ENCODE assay signal across 21 mouse cellular contexts in the genomic region with DNA sequence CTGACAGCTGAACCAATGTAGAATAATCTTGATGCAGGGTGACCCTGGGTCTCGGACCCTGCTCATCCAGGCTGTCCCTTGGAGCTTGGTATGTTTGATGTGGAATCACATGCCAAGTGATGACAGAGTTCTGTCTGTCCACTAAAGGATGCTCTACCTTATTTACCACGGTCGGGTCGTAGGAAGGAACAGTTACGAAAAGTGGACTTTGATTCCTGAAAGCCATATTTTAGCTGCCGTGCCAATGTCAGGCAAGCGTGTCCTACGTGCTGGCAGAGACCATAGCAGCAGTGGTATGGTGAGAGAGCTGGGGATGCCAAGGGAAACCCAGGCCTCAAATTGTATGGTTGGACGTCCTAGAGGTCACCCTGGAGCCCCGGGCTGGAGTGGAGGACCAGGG. TPM values are rescaled to one million over a fixed set of nuclear protein-coding genes. Genes with fewer than 3 reads are reported as not detected.
DNase-seq lines count a peak whose midpoint lies in the region; ATAC-seq and TF ChIP-seq lines count a peak whose summit lies in the region.
"Had no signal": no experiment of that assay in that cellular context is flagged by ENCODE, and none has a peak within 500 bp of the region (broad histone marks: within the 10 kb centered on the region; RNA-seq: fewer than 3 reads in every experiment).

No protein-coding gene starts in this region.

- 94% methylated on average over 10 of the region's 10 CpGs for WGBS in hindbrain, embryonic 13.5 days
- 96% methylated on average over 10 of the region's 10 CpGs for whole genome bisulfite sequencing in hindbrain, embryonic 11.5 days
- 75% methylated on average over 10 of the region's 10 CpGs for WGBS in liver, postnatal 0 days (ENCODE audit: insufficient replicate concordance)

- no peaks in the 10 kb centered on the region for H3K27me3 ChIP-seq in hindbrain, embryonic 13.5 days
- H3K27me3 ChIP-seq in hindbrain, embryonic 11.5 days (ENCODE audit: control insufficient read depth, insufficient read depth, low read length), result no peaks in the 10 kb centered on the region
- no peaks in the 10 kb centered on the region for H3K27me3 ChIP-seq in liver, postnatal 0 days (ENCODE audit: insufficient read depth, low read length)
- H3K27me3 ChIP-seq: embryonic facial prominence, embryonic 13.5 days; embryonic facial prominence, embryonic 15.5 days; forebrain, embryonic 12.5 days had no signal

- no peak for ATAC-seq in hindbrain, embryonic 13.5 days (ENCODE audit: low FRiP score)
- ATAC-seq in hindbrain, embryonic 11.5 days (ENCODE audit: low FRiP score), result no peak
- ATAC-seq in liver, postnatal 0 days, result peak; percentile 9
- ATAC-seq: forebrain, embryonic 14.5 days; forebrain, embryonic 16.5 days had no signal

- no peaks in the 10 kb centered on the region for H3K9me3 ChIP-seq in hindbrain, embryonic 13.5 days
- no peaks in the 10 kb centered on the region for H3K9me3 ChIP-seq in hindbrain, embryonic 11.5 days (ENCODE audit: control insufficient read depth, low read length)
- H3K9me3 ChIP-seq in liver, postnatal 0 days (ENCODE audit: low read length), result no peaks in the 10 kb centered on the region
- H3K9me3 ChIP-seq: embryonic facial prominence, embryonic 13.5 days; embryonic facial prominence, embryonic 15.5 days; forebrain, embryonic 10.5 days; forebrain, embryonic 12.5 days had no signal

- H3K27ac ChIP-seq in hindbrain, embryonic 13.5 days, result peak overlapping the region; percentile 71; the same call in 1 of the 2 replicates
- H3K27ac ChIP-seq in hindbrain, embryonic 11.5 days (ENCODE audit: low read depth, low read length), result no peak overlapping the region
- H3K27ac ChIP-seq in liver, postnatal 0 days (ENCODE audit: low read depth), result no peak overlapping the region
- H3K27ac ChIP-seq: embryonic facial prominence, embryonic 15.5 days had no signal

- H3K36me3 ChIP-seq in hindbrain, embryonic 13.5 days, result peaks cover 43% of the 10 kb centered on the region
- peaks cover 3% of the 10 kb centered on the region; the same call in 1 of the 2 replicates for H3K36me3 ChIP-seq in hindbrain, embryonic 11.5 days (ENCODE audit: control insufficient read depth, insufficient read depth, low read length)
- peaks cover 36% of the 10 kb centered on the region for H3K36me3 ChIP-seq in liver, postnatal 0 days (replicated peaks; ENCODE audit: insufficient read depth, low read length)

- no peak overlapping the region for H3K4me3 ChIP-seq in hindbrain, embryonic 13.5 days
- no peak overlapping the region for H3K4me3 ChIP-seq in hindbrain, embryonic 11.5 days (ENCODE audit: low read depth, low read length)
- no peak overlapping the region for H3K4me3 ChIP-seq in liver, postnatal 0 days (ENCODE audit: low read depth, low read length)
- H3K4me3 ChIP-seq: embryonic facial prominence, embryonic 13.5 days; embryonic facial prominence, embryonic 15.5 days; erythroblast, embryonic 14.5 days; forebrain, embryonic 10.5 days; forebrain, embryonic 12.5 days had no signal

- DNase-seq in hindbrain, embryonic 11.5 days (ENCODE audit: low spot score), result no peak
- DNase-seq in liver, postnatal 0 days, result no peak
- DNase-seq in liver, result no peak
- DNase-seq: adrenal gland, adult 2 months; adrenal gland, postnatal 10 days; adrenal gland, postnatal 25 days; cerebellum, adult 11 months; cerebellum, adult 18-20 months; cerebellum, adult 9-10 months; cerebellum, postnatal 14 days; embryo, embryonic 11 days had no signal

- no peak for TF ChIP-seq EP300 in liver, postnatal 0 days (IDR thresholded peaks at IDR 0.05; ENCODE audit: low read depth)

- H3K4me1 ChIP-seq in hindbrain, embryonic 13.5 days (replicated peaks), result peaks cover 32% of the 10 kb centered on the region
- peaks cover 2% of the 10 kb centered on the region; the same call in 1 of the 2 replicates for H3K4me1 ChIP-seq in hindbrain, embryonic 11.5 days (replicated peaks; ENCODE audit: control insufficient read depth, insufficient read depth, low read length)
- peaks cover 9% of the 10 kb centered on the region for H3K4me1 ChIP-seq in liver, postnatal 0 days (ENCODE audit: insufficient read depth)

- no peak overlapping the region for H3K9ac ChIP-seq in hindbrain, embryonic 13.5 days
- H3K9ac ChIP-seq in hindbrain, embryonic 11.5 days (ENCODE audit: low read depth, low read length), result no peak overlapping the region
- H3K9ac ChIP-seq in liver, postnatal 0 days (replicated peaks), result no peak overlapping the region
- H3K9ac ChIP-seq: embryonic facial prominence, embryonic 13.5 days; embryonic facial prominence, embryonic 15.5 days; forebrain, embryonic 12.5 days had no signal

- no peak overlapping the region for H3K4me2 ChIP-seq in hindbrain, embryonic 13.5 days
- H3K4me2 ChIP-seq in hindbrain, embryonic 11.5 days (replicated peaks; ENCODE audit: low read depth, low read length), result no peak overlapping the region
- H3K4me2 ChIP-seq in liver, postnatal 0 days (ENCODE audit: low read depth, low read length), result no peak overlapping the region
- H3K4me2 ChIP-seq: embryonic facial prominence, embryonic 13.5 days; embryonic facial prominence, embryonic 15.5 days; forebrain, embryonic 12.5 days had no signal

- TF ChIP-seq CTCF in liver, postnatal 0 days (IDR thresholded peaks at IDR 0.05; ENCODE audit: low read depth), result no peak

RNA-seq across cellular contexts. Expression of a gene that starts 25.0 kb away (rescaled TPM):
- polyA plus RNA-seq in hindbrain, embryonic 13.5 days (2015; fragmentation: Nextera tagmentation; extraction: Ambion mirVana), result 33.8 and 34.7 TPM in 2 replicates
- polyA plus RNA-seq in hindbrain, embryonic 11.5 days (2014; fragmentation: Nextera tagmentation; extraction: Ambion mirVana), result 23.9 and 27.2 TPM in 2 replicates
- polyA plus RNA-seq in liver, postnatal 0 days (2015; fragmentation: Nextera tagmentation; extraction: Ambion mirVana), result 8.2 and 9.4 TPM in 2 replicates

RNA-seq across cellular contexts. Expression of a gene that starts 25.3 kb away (rescaled TPM):
- polyA plus RNA-seq in hindbrain, embryonic 13.5 days (2015; fragmentation: Nextera tagmentation; extraction: Ambion mirVana), result 0.21 and 0.35 TPM in 2 replicates
- not detected in 2 replicates for polyA plus RNA-seq in hindbrain, embryonic 11.5 days (2014; fragmentation: Nextera tagmentation; extraction: Ambion mirVana)
- 0.16 and 0.17 TPM in 2 replicates for polyA plus RNA-seq in liver, postnatal 0 days (2015; fragmentation: Nextera tagmentation; extraction: Ambion mirVana)
- polyA plus RNA-seq: erythroblast, embryonic 14.5 days; forebrain, embryonic 10.5 days; forebrain, embryonic 12.5 days had no signal

RNA-seq across cellular contexts. Expression of a gene that starts 35.7 kb away (rescaled TPM):
- not detected in 2 replicates for polyA plus RNA-seq in hindbrain, embryonic 13.5 days (2015; fragmentation: Nextera tagmentation; extraction: Ambion mirVana)
- not detected in 2 replicates for polyA plus RNA-seq in hindbrain, embryonic 11.5 days (2014; fragmentation: Nextera tagmentation; extraction: Ambion mirVana)
- polyA plus RNA-seq in liver, postnatal 0 days (2015; fragmentation: Nextera tagmentation; extraction: Ambion mirVana), result 0.07 TPM in 1 of 2 replicates, not detected in the other
- polyA plus RNA-seq: adrenal gland, adult 2 months; C2C12; embryonic facial prominence, embryonic 11.5 days; embryonic facial prominence, embryonic 13.5 days; embryonic facial prominence, embryonic 15.5 days; erythroblast, embryonic 14.5 days; forebrain, embryonic 10.5 days; forebrain, embryonic 12.5 days; forebrain, embryonic 14.5 days; forebrain, embryonic 16.5 days had no signal
